Mouse (Mus musculus) lung, postnatal 0 days (tissue): ENCODE measurements around the gene Lgmn.

Source experiments
- CTCF ChIP-seq: IDR thresholded peaks from 2 replicates; pipeline ENCODE4 v1.5.1; 2016; ENCODE audit warnings: antibody characterized with exemption, mild to moderate bottlenecking
- EP300 ChIP-seq: IDR thresholded peaks from 2 replicates; pipeline ENCODE4 v1.6.1; 2016; ENCODE audit warnings: antibody characterized with exemption, mild to moderate bottlenecking, control low read depth

DNA sequence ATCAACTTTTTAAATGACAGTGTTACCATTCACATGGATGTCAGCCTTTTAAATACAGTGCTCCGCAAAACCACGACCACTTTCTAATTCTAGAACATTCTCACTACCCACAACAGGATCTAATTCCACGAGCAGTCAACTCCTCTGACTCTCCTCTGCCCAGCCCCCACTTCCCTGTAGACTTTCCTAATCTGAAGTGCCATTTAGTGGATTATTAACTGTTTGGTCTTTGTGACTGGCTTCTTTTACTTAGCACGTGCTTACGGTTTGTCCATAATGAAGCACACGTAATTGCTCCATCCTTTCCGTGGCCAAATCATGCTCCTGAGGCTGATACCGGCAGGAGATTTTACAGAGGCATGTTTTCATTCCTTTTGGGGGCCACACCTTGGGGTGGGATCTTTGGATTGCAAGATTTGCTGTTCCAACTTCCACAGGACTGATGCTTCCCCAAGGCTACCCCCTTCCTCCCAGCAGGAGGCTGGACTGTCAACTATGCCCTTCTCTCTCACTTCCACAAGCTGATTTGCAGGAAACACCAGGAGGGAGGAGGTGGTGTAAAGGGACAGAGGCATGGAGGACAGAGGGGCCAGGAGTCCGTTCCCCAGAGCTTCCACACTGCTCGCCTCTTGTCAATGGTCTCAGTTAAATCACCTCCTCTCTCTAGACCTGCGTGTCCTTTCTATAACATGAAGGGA lies 16.8 kb downstream of the Lgmn start:
- no peak for TF ChIP-seq CTCF
- no peak; the same call in 1 of the 2 replicates for TF ChIP-seq EP300
